ENCODE assay signal across 10 mouse cellular contexts in genomic region chr19:6981465-6981864, GRCm38 (mm10). TPM values are rescaled to one million over a fixed set of nuclear protein-coding genes. Genes with fewer than 3 reads are reported as not detected.
DNase-seq lines count a peak whose midpoint lies in the region; ATAC-seq and TF ChIP-seq lines count a peak whose summit lies in the region.
"Had no signal": no experiment of that assay in that cellular context is flagged by ENCODE, and none has a peak within 500 bp of the region (broad histone marks: within the 10 kb centered on the region; RNA-seq: fewer than 3 reads in every experiment).

No protein-coding gene starts in this region.

- no peak overlapping the region for H3K27ac ChIP-seq in hindbrain, embryonic 10.5 days
- H3K27ac ChIP-seq in hindbrain, embryonic 12.5 days: no peak overlapping the region
- H3K27ac ChIP-seq in cortical plate, adult 2 months (ENCODE audit: insufficient read depth, low read length): no peak overlapping the region
- peak overlapping the region; percentile 86 for H3K27ac ChIP-seq in liver, embryonic 13.5 days

- TF ChIP-seq POLR2A in cortical plate, adult 2 months (IDR thresholded peaks at IDR 0.05; ENCODE audit: extremely low read depth, insufficient read depth, low read length): no peak

- H3K27me3 ChIP-seq in hindbrain, embryonic 10.5 days (ENCODE audit: insufficient read depth, poor library complexity, severe bottlenecking): no peaks in the 10 kb centered on the region
- no peaks in the 10 kb centered on the region for H3K27me3 ChIP-seq in hindbrain, embryonic 12.5 days
- no peaks in the 10 kb centered on the region for H3K27me3 ChIP-seq in E14TG2a.4 (ENCODE audit: insufficient read depth, low read length)
- H3K27me3 ChIP-seq in liver, embryonic 13.5 days: no peaks in the 10 kb centered on the region

- H3K9me3 ChIP-seq in hindbrain, embryonic 10.5 days: no peaks in the 10 kb centered on the region
- no peaks in the 10 kb centered on the region for H3K9me3 ChIP-seq in hindbrain, embryonic 12.5 days (replicated peaks)
- no peaks in the 10 kb centered on the region for H3K9me3 ChIP-seq in E14TG2a.4 (ENCODE audit: low read length)
- H3K9me3 ChIP-seq in liver, embryonic 13.5 days (replicated peaks): no peaks in the 10 kb centered on the region

- H3K9ac ChIP-seq in hindbrain, embryonic 12.5 days: no peak overlapping the region
- H3K9ac ChIP-seq in liver, embryonic 13.5 days: peak overlapping the region; percentile 85

- no peak overlapping the region for H3K4me2 ChIP-seq in hindbrain, embryonic 12.5 days (replicated peaks)
- H3K4me2 ChIP-seq in liver, embryonic 13.5 days: peak overlapping the region; percentile 97

- TF ChIP-seq CTCF in E14TG2a.4 (conservative IDR thresholded peaks at IDR 0.05; ENCODE audit: low read length): no peak
- no peak for TF ChIP-seq CTCF in cortical plate, adult 2 months (IDR thresholded peaks at IDR 0.05; ENCODE audit: extremely low read depth, insufficient read depth, low read length)

- H3K36me3 ChIP-seq in hindbrain, embryonic 10.5 days: peaks cover 64% of the 10 kb centered on the region
- peaks cover 31% of the 10 kb centered on the region for H3K36me3 ChIP-seq in hindbrain, embryonic 12.5 days
- peaks cover 74% of the 10 kb centered on the region for H3K36me3 ChIP-seq in E14TG2a.4 (ENCODE audit: insufficient read depth, low read length)
- H3K36me3 ChIP-seq in liver, embryonic 13.5 days: peaks cover 52% of the 10 kb centered on the region

- WGBS in hindbrain, embryonic 10.5 days: 91% methylated on average over 4 of the region's 4 CpGs
- WGBS in hindbrain, embryonic 12.5 days: 94% methylated on average over 4 of the region's 4 CpGs
- WGBS in liver, embryonic 13.5 days (ENCODE audit: insufficient replicate concordance): 87% methylated on average over 4 of the region's 4 CpGs

- H3K4me3 ChIP-seq in hindbrain, embryonic 10.5 days: peak overlapping the region; percentile 73; the same call in 1 of the 2 replicates
- no peak overlapping the region for H3K4me3 ChIP-seq in hindbrain, embryonic 12.5 days
- H3K4me3 ChIP-seq in E14TG2a.4 (replicated peaks; ENCODE audit: low read length): peak overlapping the region; percentile 91
- H3K4me3 ChIP-seq in cortical plate, adult 2 months (ENCODE audit: insufficient read depth, low read length): peak overlapping the region; percentile 65; the same call in 1 of the 2 replicates
- peak overlapping the region; percentile 80 for H3K4me3 ChIP-seq in liver, embryonic 13.5 days (replicated peaks)

- ATAC-seq in hindbrain, embryonic 12.5 days (ENCODE audit: low FRiP score): no peak
- ATAC-seq in liver, embryonic 13.5 days (ENCODE audit: low read depth): no peak
- ATAC-seq in megakaryocyte-erythroid progenitor cell, adult 5-6 weeks (replicated peaks; ENCODE audit: low FRiP score, low TSS enrichment, poor library complexity, severe bottlenecking): no peak

- peaks cover 70% of the 10 kb centered on the region for H3K4me1 ChIP-seq in hindbrain, embryonic 10.5 days (replicated peaks)
- H3K4me1 ChIP-seq in hindbrain, embryonic 12.5 days: peaks cover 43% of the 10 kb centered on the region
- H3K4me1 ChIP-seq in E14TG2a.4 (replicated peaks; ENCODE audit: low read depth, low read length): peaks cover 78% of the 10 kb centered on the region
- H3K4me1 ChIP-seq in cortical plate, adult 2 months (ENCODE audit: control insufficient read depth, insufficient read depth, low read length): peaks cover 4% of the 10 kb centered on the region; the same call in 1 of the 2 replicates
- H3K4me1 ChIP-seq in liver, embryonic 13.5 days (replicated peaks): peaks cover 71% of the 10 kb centered on the region

- no peak for DNase-seq in hindbrain, embryonic 10.5 days (ENCODE audit: low spot score)
- no peak for DNase-seq in liver, embryonic 13.5 days
- DNase-seq in gastrocnemius, adult 8-10 months (ENCODE audit: low spot score in 2 of 2): no peak
- DNase-seq: kidney, postnatal 4 days; lung, postnatal 36 days; thymus, postnatal 4 days had no signal

RNA-seq across cellular contexts. Expression of gene Fkbp2, which starts 1.2 kb away (rescaled TPM):
- 119 and 121 TPM in 2 replicates for polyA plus RNA-seq in hindbrain, embryonic 10.5 days (2016; fragmentation: Nextera tagmentation; extraction: Ambion mirVana)
- polyA plus RNA-seq in hindbrain, embryonic 12.5 days (2016; fragmentation: Nextera tagmentation; extraction: Ambion mirVana): 77.8 and 82.5 TPM in 2 replicates
- 215 and 217 TPM in 2 replicates for polyA plus RNA-seq in cortical plate, adult 2 months (2012; rRNA removed)
- 88.0 and 91.6 TPM in 2 replicates for polyA plus RNA-seq in liver, embryonic 13.5 days (2015; fragmentation: Nextera tagmentation; extraction: Ambion mirVana)
- 63.5 and 120 TPM in 2 replicates for total RNA-seq in megakaryocyte-erythroid progenitor cell, adult 5-6 weeks (2014; fragmentation: Nextera tagmentation)
- 72.8 and 85.4 TPM in 2 replicates for total RNA-seq in megakaryocyte-erythroid progenitor cell, adult 5-6 weeks (2017)
- 10 to 100 TPM in 1 of 4 experiments, 1 to 10 TPM in 3; 4.2 to 10.4 (median 5.8) TPM for total RNA-seq in gastrocnemius, adult 8-10 months (2022)

RNA-seq across cellular contexts. Expression of gene Plcb3, which starts 5.2 kb away (rescaled TPM):
- polyA plus RNA-seq in hindbrain, embryonic 10.5 days (2016; fragmentation: Nextera tagmentation; extraction: Ambion mirVana): 22.3 and 28.3 TPM in 2 replicates
- polyA plus RNA-seq in hindbrain, embryonic 12.5 days (2016; fragmentation: Nextera tagmentation; extraction: Ambion mirVana): 27.9 and 29.3 TPM in 2 replicates
- polyA plus RNA-seq in cortical plate, adult 2 months (2012; rRNA removed): 17.4 and 18.4 TPM in 2 replicates
- 5.6 and 6.3 TPM in 2 replicates for polyA plus RNA-seq in liver, embryonic 13.5 days (2015; fragmentation: Nextera tagmentation; extraction: Ambion mirVana)
- 12.1 and 18.6 TPM in 2 replicates for total RNA-seq in megakaryocyte-erythroid progenitor cell, adult 5-6 weeks (2014; fragmentation: Nextera tagmentation)
- total RNA-seq in megakaryocyte-erythroid progenitor cell, adult 5-6 weeks (2017): 4.3 and 4.8 TPM in 2 replicates
- total RNA-seq in gastrocnemius, adult 8-10 months (2022): 10 to 100 TPM in 1 of 4 experiments, 1 to 10 TPM in 3; 7.0 to 10.9 (median 9.4) TPM

RNA-seq across cellular contexts. Expression of gene Vegfb, which starts 6.0 kb away (rescaled TPM):
- polyA plus RNA-seq in hindbrain, embryonic 10.5 days (2016; fragmentation: Nextera tagmentation; extraction: Ambion mirVana): 35.6 and 36.2 TPM in 2 replicates
- polyA plus RNA-seq in hindbrain, embryonic 12.5 days (2016; fragmentation: Nextera tagmentation; extraction: Ambion mirVana): 32.2 and 37.0 TPM in 2 replicates
- polyA plus RNA-seq in cortical plate, adult 2 months (2012; rRNA removed): 99.6 and 107 TPM in 2 replicates
- polyA plus RNA-seq in liver, embryonic 13.5 days (2015; fragmentation: Nextera tagmentation; extraction: Ambion mirVana): 13.7 and 16.0 TPM in 2 replicates
- total RNA-seq in megakaryocyte-erythroid progenitor cell, adult 5-6 weeks (2014; fragmentation: Nextera tagmentation): 56.3 and 71.4 TPM in 2 replicates
- total RNA-seq in megakaryocyte-erythroid progenitor cell, adult 5-6 weeks (2017): 13.2 and 16.9 TPM in 2 replicates
- 100 to 1,000 TPM; 167 to 187 (median 183) TPM for total RNA-seq in gastrocnemius, adult 8-10 months (2022)

RNA-seq across cellular contexts. Expression of gene Ppp1r14b, which starts 6.7 kb away (rescaled TPM):
- 157 and 186 TPM in 2 replicates for polyA plus RNA-seq in hindbrain, embryonic 10.5 days (2016; fragmentation: Nextera tagmentation; extraction: Ambion mirVana)
- polyA plus RNA-seq in hindbrain, embryonic 12.5 days (2016; fragmentation: Nextera tagmentation; extraction: Ambion mirVana): 259 and 281 TPM in 2 replicates
- 48.3 and 49.4 TPM in 2 replicates for polyA plus RNA-seq in cortical plate, adult 2 months (2012; rRNA removed)
- 73.6 and 81.7 TPM in 2 replicates for polyA plus RNA-seq in liver, embryonic 13.5 days (2015; fragmentation: Nextera tagmentation; extraction: Ambion mirVana)
- 316 and 412 TPM in 2 replicates for total RNA-seq in megakaryocyte-erythroid progenitor cell, adult 5-6 weeks (2014; fragmentation: Nextera tagmentation)
- total RNA-seq in megakaryocyte-erythroid progenitor cell, adult 5-6 weeks (2017): 174 and 192 TPM in 2 replicates
- total RNA-seq in gastrocnemius, adult 8-10 months (2022): 100 to 1,000 TPM; 144 to 194 (median 165) TPM

RNA-seq across cellular contexts. Expression of gene Dnajc4, which starts 10.9 kb away (rescaled TPM):
- polyA plus RNA-seq in hindbrain, embryonic 10.5 days (2016; fragmentation: Nextera tagmentation; extraction: Ambion mirVana): 18.7 and 23.3 TPM in 2 replicates
- polyA plus RNA-seq in hindbrain, embryonic 12.5 days (2016; fragmentation: Nextera tagmentation; extraction: Ambion mirVana): 20.5 and 24.0 TPM in 2 replicates
- 39.1 and 40.3 TPM in 2 replicates for polyA plus RNA-seq in cortical plate, adult 2 months (2012; rRNA removed)
- 9.8 and 11.8 TPM in 2 replicates for polyA plus RNA-seq in liver, embryonic 13.5 days (2015; fragmentation: Nextera tagmentation; extraction: Ambion mirVana)
- 15.0 and 17.0 TPM in 2 replicates for total RNA-seq in megakaryocyte-erythroid progenitor cell, adult 5-6 weeks (2014; fragmentation: Nextera tagmentation)
- 8.5 and 11.5 TPM in 2 replicates for total RNA-seq in megakaryocyte-erythroid progenitor cell, adult 5-6 weeks (2017)
- 10 to 100 TPM; 32.2 to 37.7 (median 36.4) TPM for total RNA-seq in gastrocnemius, adult 8-10 months (2022)
